Mouse (Mus musculus): Measurements from ENCODE around the gene Abcg5. TPM values are rescaled to one million over a fixed set of nuclear protein-coding genes. Genes with fewer than 3 reads are reported as not detected.

Gene Abcg5
- 1.5 and 2.7 TPM in 2 replicates for polyA plus RNA-seq (2015; fragmentation: Nextera tagmentation; extraction: Ambion mirVana)

- no peaks in the 10 kb centered on the region for H3K4me1 ChIP-seq (ENCODE audit: control insufficient read depth, insufficient read depth, low read length)
- 77% methylated on average over 18 of the region's 18 CpGs for WGBS
- H3K27me3 ChIP-seq (ENCODE audit: control insufficient read depth, insufficient read depth, low read depth, low read length): no peaks in the 10 kb centered on the region
Observed at GRCm38 (mm10) chr17:84682734-84683717, at the start of gene Abcg5. Abcg5 (minus strand) TSS chr17:84683011.

GRCm38 (mm10) chr17:84732612-84733011 is 49.8 kb upstream of the Abcg5 start:
- H3K9ac ChIP-seq (ENCODE audit: low read depth, low read length): no peak overlapping the region
- H3K4me3 ChIP-seq (ENCODE audit: low read depth, low read length): no peak overlapping the region
- WGBS: 93% methylated on average over 8 of the region's 8 CpGs
- ATAC-seq: no peak
- H3K4me2 ChIP-seq (ENCODE audit: low read length): no peak overlapping the region
- no peaks in the 10 kb centered on the region for H3K27me3 ChIP-seq (ENCODE audit: control insufficient read depth, insufficient read depth, low read depth, low read length)
- no peaks in the 10 kb centered on the region for H3K9me3 ChIP-seq (replicated peaks; ENCODE audit: control insufficient read depth, low read length, poor library complexity, severe bottlenecking)
- no peaks in the 10 kb centered on the region for H3K4me1 ChIP-seq (ENCODE audit: control insufficient read depth, insufficient read depth, low read length)
- peaks cover 7% of the 10 kb centered on the region; the same call in 1 of the 2 replicates for H3K36me3 ChIP-seq (ENCODE audit: control insufficient read depth, insufficient read depth, low read length)
- H3K27ac ChIP-seq (ENCODE audit: low read length): 0 out of 2 replicates have a peak overlapping the region, but pooled peaks have one; percentile 20

More at GRCm38 (mm10) chr17:84682734-84683717, at the start of gene Abcg5:
- no peak within 1 kb of the TSS for H3K4me3 ChIP-seq (ENCODE audit: low read depth, low read length)
- no peaks in the 10 kb centered on the region for H3K36me3 ChIP-seq (ENCODE audit: control insufficient read depth, insufficient read depth, low read length)
- no peak for ATAC-seq
- no peak within 1 kb of the TSS for H3K4me2 ChIP-seq (ENCODE audit: low read length)
- no peak within 1 kb of the TSS for H3K27ac ChIP-seq (ENCODE audit: low read length)
- H3K9ac ChIP-seq (ENCODE audit: low read depth, low read length): no peak within 1 kb of the TSS
- no peaks in the 10 kb centered on the region for H3K9me3 ChIP-seq (replicated peaks; ENCODE audit: control insufficient read depth, low read length, poor library complexity, severe bottlenecking)

GRCm38 (mm10) chr17:84731361-84731760 is 48.5 kb upstream of the Abcg5 start:
- 93% methylated on average over 12 of the region's 12 CpGs for WGBS
- peaks cover 7% of the 10 kb centered on the region; the same call in 1 of the 2 replicates for H3K36me3 ChIP-seq (ENCODE audit: control insufficient read depth, insufficient read depth, low read length)
- no peaks in the 10 kb centered on the region for H3K9me3 ChIP-seq (replicated peaks; ENCODE audit: control insufficient read depth, low read length, poor library complexity, severe bottlenecking)
- no peak overlapping the region for H3K9ac ChIP-seq (ENCODE audit: low read depth, low read length)
- H3K27me3 ChIP-seq (ENCODE audit: control insufficient read depth, insufficient read depth, low read depth, low read length): no peaks in the 10 kb centered on the region
- ATAC-seq: no peak
- H3K4me1 ChIP-seq (ENCODE audit: control insufficient read depth, insufficient read depth, low read length): no peaks in the 10 kb centered on the region
- H3K27ac ChIP-seq (ENCODE audit: low read length): no peak overlapping the region
- no peak overlapping the region for H3K4me3 ChIP-seq (ENCODE audit: low read depth, low read length)
- H3K4me2 ChIP-seq (ENCODE audit: low read length): no peak overlapping the region

GRCm38 (mm10) chr17:84729140-84729539 is 46.3 kb upstream of the Abcg5 start:
- Histone ChIP-seq H3K4me3 (ENCODE audit: low read depth, low read length) (no peak overlapping the region), H3K9me3 (replicated peaks; ENCODE audit: control insufficient read depth, low read length, poor library complexity, severe bottlenecking) (no peaks in the 10 kb centered on the region), H3K27ac (ENCODE audit: low read length) (no peak overlapping the region), H3K4me2 (ENCODE audit: low read length) (no peak overlapping the region), H3K9ac (ENCODE audit: low read depth, low read length) (no peak overlapping the region), H3K4me1 (ENCODE audit: control insufficient read depth, insufficient read depth, low read length) (no peaks in the 10 kb centered on the region), H3K27me3 (ENCODE audit: control insufficient read depth, insufficient read depth, low read depth, low read length) (no peaks in the 10 kb centered on the region), H3K36me3 (ENCODE audit: control insufficient read depth, insufficient read depth, low read length) (peaks cover 7% of the 10 kb centered on the region; the same call in 1 of the 2 replicates)
- no peak for ATAC-seq
- WGBS: 94% methylated on average over 5 of the region's 5 CpGs

- H3K27me3 ChIP-seq (ENCODE audit: control insufficient read depth, insufficient read depth, low read depth, low read length): no peaks in the 10 kb centered on the region
- no peak overlapping the region for H3K9ac ChIP-seq (ENCODE audit: low read depth, low read length)
- H3K4me2 ChIP-seq (ENCODE audit: low read length): no peak overlapping the region
- H3K4me1 ChIP-seq (ENCODE audit: control insufficient read depth, insufficient read depth, low read length): no peaks in the 10 kb centered on the region
- H3K27ac ChIP-seq (ENCODE audit: low read length): no peak overlapping the region
- H3K36me3 ChIP-seq (ENCODE audit: control insufficient read depth, insufficient read depth, low read length): peaks cover 7% of the 10 kb centered on the region; the same call in 1 of the 2 replicates
- 88% methylated on average over 1 of the region's 1 CpGs for WGBS
- no peak for ATAC-seq
- H3K9me3 ChIP-seq (replicated peaks; ENCODE audit: control insufficient read depth, low read length, poor library complexity, severe bottlenecking): no peaks in the 10 kb centered on the region
- no peak overlapping the region for H3K4me3 ChIP-seq (ENCODE audit: low read depth, low read length)
Observed at GRCm38 (mm10) chr17:84728201-84728911, 45.5 kb upstream of the Abcg5 start.

GRCm38 (mm10) chr17:84725163-84725562 is 42.4 kb upstream of the Abcg5 start:
- H3K27me3 ChIP-seq (ENCODE audit: control insufficient read depth, insufficient read depth, low read depth, low read length): no peaks in the 10 kb centered on the region
- WGBS: 92% methylated on average over 3 of the region's 3 CpGs
- H3K27ac ChIP-seq (ENCODE audit: low read length): no peak overlapping the region
- no peak for ATAC-seq
- H3K4me3 ChIP-seq (ENCODE audit: low read depth, low read length): no peak overlapping the region
- H3K4me1 ChIP-seq (ENCODE audit: control insufficient read depth, insufficient read depth, low read length): no peaks in the 10 kb centered on the region
- no peak overlapping the region for H3K4me2 ChIP-seq (ENCODE audit: low read length)
- no peaks in the 10 kb centered on the region for H3K9me3 ChIP-seq (replicated peaks; ENCODE audit: control insufficient read depth, low read length, poor library complexity, severe bottlenecking)
- H3K9ac ChIP-seq (ENCODE audit: low read depth, low read length): no peak overlapping the region
- peaks cover 8% of the 10 kb centered on the region; the same call in 1 of the 2 replicates for H3K36me3 ChIP-seq (ENCODE audit: control insufficient read depth, insufficient read depth, low read length)

GRCm38 (mm10) chr17:84724028-84724427 is 41.2 kb upstream of the Abcg5 start:
- Histone ChIP-seq H3K27me3 (ENCODE audit: control insufficient read depth, insufficient read depth, low read depth, low read length) (no peaks in the 10 kb centered on the region), H3K9ac (ENCODE audit: low read depth, low read length) (no peak overlapping the region), H3K4me2 (ENCODE audit: low read length) (no peak overlapping the region), H3K9me3 (replicated peaks; ENCODE audit: control insufficient read depth, low read length, poor library complexity, severe bottlenecking) (no peaks in the 10 kb centered on the region), H3K4me1 (ENCODE audit: control insufficient read depth, insufficient read depth, low read length) (no peaks in the 10 kb centered on the region), H3K4me3 (ENCODE audit: low read depth, low read length) (no peak overlapping the region), H3K27ac (ENCODE audit: low read length) (no peak overlapping the region), H3K36me3 (ENCODE audit: control insufficient read depth, insufficient read depth, low read length) (peaks cover 8% of the 10 kb centered on the region; the same call in 1 of the 2 replicates)
- 65% methylated on average over 9 of the region's 9 CpGs for WGBS
- no peak for ATAC-seq

GRCm38 (mm10) chr17:84719105-84719504 is 36.3 kb upstream of the Abcg5 start:
- no peak for ATAC-seq
- 91% methylated on average over 3 of the region's 3 CpGs for WGBS
- H3K4me3 ChIP-seq (ENCODE audit: low read depth, low read length): no peak overlapping the region
- no peak overlapping the region for H3K9ac ChIP-seq (ENCODE audit: low read depth, low read length)
- no peaks in the 10 kb centered on the region for H3K9me3 ChIP-seq (replicated peaks; ENCODE audit: control insufficient read depth, low read length, poor library complexity, severe bottlenecking)
- no peak overlapping the region for H3K27ac ChIP-seq (ENCODE audit: low read length)
- peaks cover 8% of the 10 kb centered on the region; the same call in 1 of the 2 replicates for H3K36me3 ChIP-seq (ENCODE audit: control insufficient read depth, insufficient read depth, low read length)
- H3K27me3 ChIP-seq (ENCODE audit: control insufficient read depth, insufficient read depth, low read depth, low read length): no peaks in the 10 kb centered on the region
- H3K4me2 ChIP-seq (ENCODE audit: low read length): no peak overlapping the region
- no peaks in the 10 kb centered on the region for H3K4me1 ChIP-seq (ENCODE audit: control insufficient read depth, insufficient read depth, low read length)
